Mouse (Mus musculus) heart, adult 2 months (tissue): Measurements from ENCODE around the gene Fam83b.

Experiments used
- CTCF ChIP-seq: fragments of 200-600 bp; IDR thresholded peaks from 2 replicates; pipeline ENCODE4 v1.8.1; 2022; ENCODE audit warnings: antibody characterized with exemption, mild to moderate bottlenecking, moderate library complexity
- POLR2A ChIP-seq: fragments of 200-500 bp; IDR thresholded peaks from 2 replicates; pipeline ENCODE4 v1.6.1; 2011; ENCODE audit warnings: mild to moderate bottlenecking, low read depth, low read length, control low read depth; ENCODE audit not compliant: insufficient read depth

DNA sequence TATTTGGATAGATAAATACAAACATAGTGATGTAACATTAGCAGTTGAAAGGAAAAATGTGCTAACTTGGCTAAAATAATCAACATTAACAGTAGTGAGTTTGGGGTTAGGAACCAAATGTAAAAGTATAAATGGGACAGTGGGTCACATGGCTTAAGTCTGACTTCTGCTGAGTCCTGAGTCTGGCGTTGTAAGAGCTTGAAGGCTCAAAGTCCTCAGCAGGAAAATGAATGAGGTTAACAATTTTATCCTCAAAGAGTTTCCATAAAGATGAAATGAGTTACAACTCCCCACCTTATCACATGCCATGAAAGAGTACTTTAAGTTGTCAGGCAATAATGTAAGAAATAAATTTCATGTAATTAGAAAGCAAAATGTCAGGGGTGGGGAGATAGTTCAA, 13.8 kb downstream of the Fam83b start:
- no peak for TF ChIP-seq CTCF
- TF ChIP-seq POLR2A: no peak
